Mouse (Mus musculus) neural tube, embryonic 15.5 days (tissue): ENCODE data around the gene Ttc13. TPM values are rescaled to one million over a fixed set of nuclear protein-coding genes. Genes with fewer than 3 reads are reported as not detected.

Experiments
- ATAC-seq: fragments of 200-750 bp; cut with Nextera tagmentation; 2 replicates; pipeline ENCODE4 v1.8.0; 2017; ENCODE audit warnings: mild to moderate bottlenecking, moderate TSS enrichment, moderate library complexity; ENCODE audit not compliant: low FRiP score
- H3K27ac ChIP-seq: fragments of 300-500 bp; sonication (generic); replicated peaks from 2 replicates; pipeline ENCODE4 v1.5.1; 2015; ENCODE audit warnings: mild to moderate bottlenecking, inconsistent platforms
- H3K27me3 ChIP-seq: fragments of 300-500 bp; sonication (generic); replicated peaks from 2 replicates; pipeline ENCODE4 v1.6.1; 2015; ENCODE audit warnings: inconsistent platforms
- H3K36me3 ChIP-seq: fragments of 300-500 bp; sonication (generic); 2 replicates; pipeline ENCODE4 v1.6.1; 2015; ENCODE audit warnings: inconsistent platforms
- H3K4me1 ChIP-seq: fragments of 300-500 bp; sonication (generic); 2 replicates; pipeline ENCODE4 v1.6.1; 2015; ENCODE audit warnings: inconsistent platforms
- H3K4me2 ChIP-seq: fragments of 300-500 bp; sonication (generic); 2 replicates; pipeline ENCODE4 v1.6.1; 2015; ENCODE audit warnings: inconsistent platforms, mild to moderate bottlenecking, moderate library complexity
- H3K4me3 ChIP-seq: fragments of 300-500 bp; sonication (generic); replicated peaks from 2 replicates; pipeline ENCODE4 v1.5.1; 2015; ENCODE audit warnings: mild to moderate bottlenecking, inconsistent platforms
- H3K9ac ChIP-seq: fragments of 300-500 bp; sonication (generic); replicated peaks from 2 replicates; pipeline ENCODE4 v1.6.1; 2015; ENCODE audit warnings: mild to moderate bottlenecking, inconsistent platforms
- H3K9me3 ChIP-seq: fragments of 300-500 bp; sonication (generic); replicated peaks from 2 replicates; pipeline ENCODE4 v1.6.1; 2016; ENCODE audit warnings: inconsistent platforms
- WGBS: fragments of 180-500 bp; shearing (Covaris S2); methylation state at CpG from one replicate; pipeline ENCODE4 v1.1.7; 2015; ENCODE audit warnings: mixed read lengths; 5-methylcytosine and 5-hydroxymethylcytosine counted together
- polyA plus RNA-seq: library from polyadenylated mRNA; unstranded; fragments of >200 nt; fragmentation: Nextera tagmentation; extraction: Ambion mirVana; gene quantifications from 2 replicates; pipeline ENCODE4 v1.2.1, GENCODE M21; 2015

Gene Ttc13
- polyA plus RNA-seq, 1 experiment from 2014 or later, result 62.9 TPM

DNA sequence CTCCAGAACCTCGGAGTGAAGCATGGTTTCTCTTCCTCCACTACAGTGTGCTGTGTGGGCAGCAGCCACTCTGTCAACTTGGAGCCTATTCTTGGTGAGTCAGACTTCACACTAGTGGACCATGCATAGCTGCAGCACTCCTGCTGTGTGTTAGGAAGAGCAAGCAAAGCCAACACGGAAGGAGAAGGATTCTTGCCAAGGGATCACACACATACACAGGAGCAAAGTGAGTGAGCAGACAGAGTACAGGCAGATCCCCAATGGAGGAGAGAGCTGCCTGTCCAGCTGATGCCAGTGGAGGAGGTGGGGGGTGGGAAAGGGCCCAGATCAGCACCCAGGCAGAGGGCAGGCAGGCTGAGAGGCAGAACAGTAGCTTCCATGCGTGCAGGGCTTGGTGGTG lies 19.6 kb downstream of the Ttc13 start:
- ATAC-seq, result no peak
- Histone ChIP-seq H3K4me3 (no peak overlapping the region), H3K27me3 (no peaks in the 10 kb centered on the region), H3K36me3 (peaks cover 72% of the 10 kb centered on the region), H3K27ac (no peak overlapping the region), H3K9ac (no peak overlapping the region), H3K4me1 (no peaks in the 10 kb centered on the region), H3K4me2 (no peak overlapping the region), H3K9me3 (no peaks in the 10 kb centered on the region)
- WGBS, result 81% methylated on average over 3 of the region's 3 CpGs

DNA sequence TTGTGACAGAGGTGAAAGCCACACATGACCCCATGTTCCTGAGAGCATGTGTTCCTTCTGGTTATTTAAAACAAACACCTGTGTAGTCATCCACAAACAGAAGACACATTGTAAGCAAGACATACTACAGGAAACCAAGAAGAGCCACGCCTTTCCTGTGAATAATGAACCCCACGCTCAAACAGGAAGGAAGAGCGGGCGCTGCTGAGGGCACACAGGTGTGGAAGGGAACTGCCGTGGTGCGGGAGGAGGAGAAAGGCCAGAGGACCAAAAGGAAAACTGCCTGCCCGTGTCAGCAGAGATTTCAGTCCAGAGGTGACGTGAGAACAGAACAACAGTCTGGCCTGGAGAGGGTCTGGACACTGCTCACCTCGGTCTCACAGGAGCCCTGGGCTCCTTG lies 20.8 kb downstream of the Ttc13 start:
- Histone ChIP-seq H3K4me2 (no peak overlapping the region), H3K9ac (no peak overlapping the region), H3K4me3 (no peak overlapping the region), H3K4me1 (no peaks in the 10 kb centered on the region), H3K27ac (no peak overlapping the region), H3K27me3 (no peaks in the 10 kb centered on the region), H3K36me3 (peaks cover 67% of the 10 kb centered on the region), H3K9me3 (no peaks in the 10 kb centered on the region)
- ATAC-seq, result no peak
- 89% methylated on average over 9 of the region's 9 CpGs for WGBS

DNA sequence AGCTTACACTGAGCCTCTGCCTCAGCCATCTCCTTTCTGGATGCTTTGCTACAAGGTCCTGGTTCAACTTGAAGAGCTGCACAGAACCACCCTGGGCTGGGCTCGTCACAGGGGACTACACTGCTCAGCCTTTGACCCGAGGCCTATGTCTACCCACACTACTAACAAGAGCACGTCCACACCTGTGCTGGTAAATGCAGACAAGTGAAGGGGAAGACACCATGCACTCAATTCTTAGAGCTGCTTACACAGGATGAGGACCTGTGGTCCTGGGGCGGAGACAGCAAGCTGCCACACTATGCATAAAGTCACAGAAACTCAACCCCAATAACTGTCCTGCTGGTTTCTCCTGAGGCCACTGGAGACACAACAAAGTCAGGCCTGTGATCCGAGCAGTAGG lies 21.5 kb downstream of the Ttc13 start:
- Histone ChIP-seq H3K4me1 (no peaks in the 10 kb centered on the region), H3K9ac (no peak overlapping the region), H3K9me3 (no peaks in the 10 kb centered on the region), H3K27me3 (no peaks in the 10 kb centered on the region), H3K36me3 (peaks cover 66% of the 10 kb centered on the region), H3K4me3 (no peak overlapping the region), H3K4me2 (no peak overlapping the region), H3K27ac (no peak overlapping the region)
- ATAC-seq, result no peak
- WGBS, result 92% methylated on average over 5 of the region's 5 CpGs

DNA sequence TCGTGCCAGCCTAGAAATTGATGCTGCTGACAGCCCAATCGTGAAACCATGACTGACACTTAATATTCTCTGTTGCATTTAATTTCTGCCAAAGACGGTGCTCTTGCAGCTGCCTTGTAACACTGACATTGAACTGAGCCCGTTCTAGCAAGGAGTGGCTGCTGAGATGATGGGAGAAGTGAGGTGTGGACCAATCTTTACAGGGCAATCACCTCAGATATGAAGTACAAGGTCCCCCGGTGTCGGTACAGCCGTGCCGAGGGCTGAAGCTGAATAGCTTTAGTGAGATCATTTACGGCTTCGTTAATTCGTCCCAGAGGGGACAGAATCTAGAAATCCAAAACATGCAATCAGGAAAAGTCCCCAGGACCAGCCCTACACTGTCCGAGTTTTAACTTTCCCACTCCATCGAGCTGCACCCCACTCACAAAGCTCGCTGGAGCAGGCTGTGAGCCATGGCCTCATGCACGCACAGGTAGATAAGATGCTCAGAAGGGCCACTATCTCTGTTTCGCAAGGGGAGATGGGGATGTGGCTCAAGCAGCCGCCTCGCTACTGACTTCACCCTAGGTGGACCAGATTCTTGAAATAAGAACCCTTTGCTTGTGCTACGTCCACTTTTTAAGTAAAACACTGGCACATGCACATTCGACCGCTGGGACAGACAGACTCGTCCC lies 26.2 kb downstream of the Ttc13 start:
- Histone ChIP-seq H3K36me3 (peaks cover 66% of the 10 kb centered on the region), H3K9me3 (no peaks in the 10 kb centered on the region), H3K4me1 (no peaks in the 10 kb centered on the region), H3K9ac (no peak overlapping the region), H3K4me2 (no peak overlapping the region), H3K27me3 (no peaks in the 10 kb centered on the region), H3K4me3 (no peak overlapping the region), H3K27ac (no peak overlapping the region)
- ATAC-seq, result no peak
- 90% methylated on average over 22 of the region's 22 CpGs for WGBS

DNA sequence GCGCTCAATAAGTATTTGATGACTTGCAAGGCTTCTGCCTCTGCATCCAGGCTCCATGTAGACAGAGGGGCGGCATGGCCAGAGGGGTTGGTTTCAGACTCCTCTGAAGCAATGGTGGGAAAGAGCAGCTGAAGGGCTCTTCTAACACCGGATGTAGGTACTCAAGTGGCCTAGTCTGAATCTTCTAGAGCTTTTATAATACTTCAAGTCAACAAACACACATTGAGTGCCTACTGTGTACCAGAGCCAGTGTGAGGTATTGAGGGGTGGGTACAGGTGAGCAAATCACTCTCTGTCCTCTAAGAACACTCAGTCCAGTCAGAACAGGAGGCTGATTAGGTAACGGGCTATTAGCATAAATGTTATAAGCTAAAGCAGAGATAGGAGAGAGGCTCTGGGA lies 30.1 kb downstream of the Ttc13 start:
- Histone ChIP-seq H3K27me3 (no peaks in the 10 kb centered on the region), H3K9ac (no peak overlapping the region), H3K9me3 (no peaks in the 10 kb centered on the region), H3K4me2 (no peak overlapping the region), H3K4me3 (no peak overlapping the region), H3K27ac (no peak overlapping the region), H3K4me1 (no peaks in the 10 kb centered on the region), H3K36me3 (peaks cover 47% of the 10 kb centered on the region)
- 97% methylated on average over 4 of the region's 4 CpGs for WGBS
- no peak for ATAC-seq

DNA sequence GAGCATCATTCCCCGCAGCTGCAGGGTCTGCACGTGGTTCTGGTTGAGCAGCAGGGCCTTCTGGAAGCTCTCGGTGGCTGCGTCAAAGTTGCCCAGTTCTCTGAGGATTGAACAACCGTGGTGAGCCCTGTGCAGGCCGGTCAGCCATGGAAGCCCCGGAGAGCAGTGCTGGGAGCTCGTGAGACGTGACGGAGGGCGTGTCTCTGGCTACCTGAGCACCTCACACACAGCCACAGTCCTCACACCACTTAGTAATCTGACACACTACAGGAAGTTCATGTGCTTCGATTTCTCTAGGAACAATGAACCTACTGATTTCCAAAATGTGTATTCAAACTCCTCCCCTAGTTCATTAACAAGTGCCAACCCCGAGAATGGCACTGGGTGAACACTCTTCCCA lies 32.9 kb downstream of the Ttc13 start:
- H3K4me2 ChIP-seq, result no peak overlapping the region
- no peak overlapping the region for H3K4me3 ChIP-seq
- H3K27me3 ChIP-seq, result no peaks in the 10 kb centered on the region
- H3K4me1 ChIP-seq, result no peaks in the 10 kb centered on the region
- peaks cover 54% of the 10 kb centered on the region for H3K36me3 ChIP-seq
- H3K9me3 ChIP-seq, result no peaks in the 10 kb centered on the region
- no peak overlapping the region for H3K27ac ChIP-seq
- H3K9ac ChIP-seq, result no peak overlapping the region
- no peak for ATAC-seq
- WGBS, result 94% methylated on average over 13 of the region's 13 CpGs

DNA sequence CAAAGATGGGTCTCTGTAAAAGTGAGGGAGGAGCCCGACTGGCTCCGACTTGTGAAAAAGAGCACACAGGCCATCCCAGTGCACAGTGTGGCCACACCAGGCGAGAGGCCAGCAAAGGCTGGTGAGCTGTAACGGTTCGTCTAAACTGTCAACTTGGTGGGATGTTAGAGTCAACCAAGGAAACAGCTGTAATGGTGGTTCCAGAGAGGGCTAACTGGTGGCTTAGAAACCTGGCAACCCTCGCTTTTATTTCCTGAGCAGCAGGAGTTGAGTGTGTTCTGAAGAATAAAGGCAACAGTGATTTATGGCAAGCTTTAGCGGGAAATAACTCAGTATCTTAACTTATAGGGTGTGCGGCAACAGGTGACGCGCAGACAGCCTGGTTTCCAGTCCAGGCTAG lies 39.6 kb downstream of the Ttc13 start:
- 79% methylated on average over 10 of the region's 10 CpGs for WGBS
- peaks cover 70% of the 10 kb centered on the region for H3K36me3 ChIP-seq

DNA sequence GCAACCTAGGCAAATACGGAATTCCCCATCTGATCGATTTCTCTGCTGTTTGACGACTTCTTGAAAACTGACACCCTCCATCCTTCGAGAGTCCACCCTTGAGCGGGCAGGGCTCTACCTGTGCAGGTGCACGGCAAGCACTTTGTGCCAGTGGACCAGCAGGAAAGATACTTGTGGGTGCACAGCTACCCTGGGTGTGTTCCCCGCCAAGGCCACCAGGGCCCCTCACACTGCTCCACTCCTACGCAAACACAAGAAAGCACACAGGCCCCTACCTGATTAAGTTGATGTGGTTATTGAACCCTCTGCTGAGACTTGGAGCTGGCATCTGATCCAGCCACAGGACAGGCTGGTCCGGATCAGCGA lies 40.0 kb downstream of the Ttc13 start:
- no peaks in the 10 kb centered on the region for H3K27me3 ChIP-seq
- peaks cover 70% of the 10 kb centered on the region for H3K36me3 ChIP-seq
- no peak overlapping the region for H3K4me2 ChIP-seq
- H3K4me1 ChIP-seq, result peaks cover 6% of the 10 kb centered on the region; the same call in 1 of the 2 replicates
- H3K9me3 ChIP-seq, result no peaks in the 10 kb centered on the region
- 85% methylated on average over 10 of the region's 10 CpGs for WGBS
- ATAC-seq, result no peak
- no peak overlapping the region for H3K9ac ChIP-seq
- H3K4me3 ChIP-seq, result no peak overlapping the region
- no peak overlapping the region for H3K27ac ChIP-seq

More for the DNA sequence above, 39.6 kb downstream of the Ttc13 start:
- H3K27me3 ChIP-seq, result no peaks in the 10 kb centered on the region
- H3K4me2 ChIP-seq, result no peak overlapping the region
- ATAC-seq, result no peak
- H3K9me3 ChIP-seq, result no peaks in the 10 kb centered on the region
- no peak overlapping the region for H3K4me3 ChIP-seq
- H3K27ac ChIP-seq, result no peak overlapping the region
- no peak overlapping the region for H3K9ac ChIP-seq
- H3K4me1 ChIP-seq, result peaks cover 2% of the 10 kb centered on the region; the same call in 1 of the 2 replicates

DNA sequence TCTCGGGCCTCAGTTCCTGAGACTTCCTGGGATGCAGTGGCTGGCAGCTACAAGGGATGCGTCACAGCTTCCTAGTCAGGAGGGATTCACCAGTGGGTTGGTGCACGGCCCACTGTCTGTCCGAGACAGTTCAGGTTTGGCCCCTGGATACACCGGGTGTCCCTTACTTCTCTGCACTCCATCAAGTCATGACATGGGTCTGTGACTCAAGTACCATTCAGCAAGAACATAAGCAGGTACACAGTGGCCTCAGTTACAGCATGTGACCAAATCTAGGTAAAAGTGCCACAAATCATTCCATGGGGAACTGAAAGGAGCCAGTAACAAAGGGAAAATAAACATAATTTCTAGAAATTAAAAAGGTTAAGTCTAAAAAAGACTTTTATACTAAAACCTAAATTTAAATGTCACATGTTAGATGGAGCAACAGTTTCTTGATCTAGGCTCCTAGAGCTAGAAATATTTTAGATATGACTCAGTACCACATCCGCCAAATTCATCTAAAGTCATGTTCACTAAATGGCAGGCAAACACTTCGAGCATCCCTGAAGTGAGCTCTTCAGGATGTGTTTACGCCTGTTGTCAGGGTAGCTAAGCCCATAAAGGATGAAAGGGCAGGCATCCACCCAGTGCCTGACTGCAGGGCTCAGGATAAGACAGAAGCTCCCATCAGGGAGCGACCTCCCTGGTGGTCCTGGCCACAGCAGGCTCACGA lies 40.5 kb downstream of the Ttc13 start:
- 88% methylated on average over 10 of the region's 10 CpGs for WGBS
- H3K36me3 ChIP-seq, result peaks cover 68% of the 10 kb centered on the region

DNA sequence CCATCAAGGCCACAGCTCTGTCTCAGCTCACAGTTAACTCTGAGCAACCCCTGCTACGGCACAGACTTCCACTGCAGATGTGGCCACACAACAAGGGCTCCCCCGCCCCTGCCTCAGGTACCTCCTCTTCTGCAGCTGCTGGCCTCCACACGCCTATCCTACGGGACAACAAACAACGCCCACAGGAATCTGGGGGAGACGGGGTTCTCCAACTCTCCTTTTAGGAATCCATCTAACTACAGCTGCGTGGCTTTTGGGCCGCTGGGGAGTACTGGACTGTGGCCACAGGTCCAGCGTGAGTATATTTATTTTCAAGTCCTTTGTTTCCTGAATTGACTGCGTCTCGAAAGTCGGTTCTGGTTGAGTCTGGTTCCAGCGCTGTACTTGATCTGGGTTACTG lies 43.5 kb downstream of the Ttc13 start:
- Histone ChIP-seq H3K4me1 (peaks cover 6% of the 10 kb centered on the region; the same call in 1 of the 2 replicates), H3K4me2 (no peak overlapping the region), H3K36me3 (peaks cover 68% of the 10 kb centered on the region), H3K27ac (no peak overlapping the region), H3K9ac (no peak overlapping the region), H3K27me3 (no peaks in the 10 kb centered on the region), H3K4me3 (no peak overlapping the region), H3K9me3 (no peaks in the 10 kb centered on the region)
- ATAC-seq, result no peak
- WGBS, result 92% methylated on average over 13 of the region's 13 CpGs

More for the DNA sequence above, 40.5 kb downstream of the Ttc13 start:
- Histone ChIP-seq H3K9me3 (no peaks in the 10 kb centered on the region), H3K9ac (no peak overlapping the region), H3K4me3 (no peak overlapping the region), H3K4me1 (peaks cover 6% of the 10 kb centered on the region; the same call in 1 of the 2 replicates), H3K27ac (no peak overlapping the region), H3K27me3 (no peaks in the 10 kb centered on the region), H3K4me2 (no peak overlapping the region)
- ATAC-seq, result no peak

DNA sequence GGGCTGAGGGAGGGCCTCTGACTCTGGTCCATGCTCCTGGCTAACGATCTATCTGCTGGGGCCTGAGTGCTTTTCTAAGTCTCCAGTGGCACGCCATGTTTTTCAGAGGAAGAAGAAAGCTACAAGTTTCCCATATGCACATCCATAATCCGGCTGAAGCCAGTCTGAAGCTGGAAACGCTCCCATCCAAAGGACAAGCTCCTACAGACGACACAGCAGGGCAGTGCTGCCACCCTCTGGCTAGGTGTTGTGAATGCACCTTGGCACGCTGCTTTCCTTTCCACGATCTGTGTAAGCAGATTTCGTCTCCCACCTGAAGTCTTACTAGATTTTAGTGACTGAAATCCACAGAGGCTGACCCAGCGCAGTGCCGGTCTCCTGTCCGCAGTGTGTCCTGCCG lies 44.3 kb downstream of the Ttc13 start:
- Histone ChIP-seq H3K4me1 (peaks cover 6% of the 10 kb centered on the region; the same call in 1 of the 2 replicates), H3K36me3 (peaks cover 68% of the 10 kb centered on the region), H3K27me3 (no peaks in the 10 kb centered on the region), H3K4me2 (no peak overlapping the region), H3K27ac (peak overlapping the region; percentile 78), H3K4me3 (no peak overlapping the region), H3K9me3 (no peaks in the 10 kb centered on the region), H3K9ac (no peak overlapping the region)
- 51% methylated on average over 12 of the region's 12 CpGs for WGBS
- peak; percentile 85 for ATAC-seq

DNA sequence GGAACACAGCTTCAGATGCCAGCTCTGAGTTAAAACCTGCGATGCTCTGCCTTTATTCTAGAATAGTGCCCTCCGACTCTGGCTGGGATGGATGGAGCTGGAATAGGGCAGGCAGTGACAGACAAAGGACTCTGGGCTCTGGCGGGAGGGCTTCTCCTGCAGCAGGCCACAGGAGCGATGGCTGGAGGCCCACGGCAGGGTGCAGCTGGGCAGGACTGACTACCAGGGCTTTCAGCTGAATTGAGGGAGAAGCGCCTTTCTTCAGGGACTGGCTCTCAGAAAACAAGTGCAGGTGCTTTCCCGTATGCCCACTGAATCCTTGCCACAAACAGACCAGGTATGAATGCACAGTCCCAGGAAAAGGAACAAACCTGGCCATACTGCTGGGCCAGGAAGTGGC lies 44.7 kb downstream of the Ttc13 start:
- no peak overlapping the region for H3K9ac ChIP-seq
- 76% methylated on average over 7 of the region's 7 CpGs for WGBS
- no peak overlapping the region for H3K4me2 ChIP-seq
- H3K27me3 ChIP-seq, result no peaks in the 10 kb centered on the region
- H3K9me3 ChIP-seq, result no peaks in the 10 kb centered on the region
- peaks cover 6% of the 10 kb centered on the region; the same call in 1 of the 2 replicates for H3K4me1 ChIP-seq
- H3K27ac ChIP-seq, result peak overlapping the region; percentile 78
- H3K4me3 ChIP-seq, result no peak overlapping the region
- peaks cover 68% of the 10 kb centered on the region for H3K36me3 ChIP-seq
- peak; percentile 58 for ATAC-seq
